Mouse (Mus musculus): ENCODE data around the gene Mthfd1l.

- no peak for TF ChIP-seq CTCF (IDR thresholded peaks at IDR 0.05; ENCODE audit: extremely low read depth, insufficient read depth, insufficient read length, insufficient replicate concordance)
- no peak for TF ChIP-seq POLR2A (IDR thresholded peaks at IDR 0.05; ENCODE audit: low read depth, low read length)
Measured at GRCm38 (mm10) chr10:4198978-4199377, 226.1 kb downstream of the Mthfd1l start.
